Mouse (Mus musculus) spleen, adult 2 months (tissue): ENCODE results near the gene Mthfsd.

Source experiments
- CTCF ChIP-seq: fragments of 200-500 bp; IDR thresholded peaks from 2 replicates; pipeline ENCODE4 v1.5.1; 2011; ENCODE audit warnings: mild to moderate bottlenecking, inconsistent platforms; ENCODE audit not compliant: insufficient read depth, insufficient read length, insufficient replicate concordance; ENCODE audit errors: extremely low read depth
- POLR2A ChIP-seq: fragments of 200-500 bp; IDR thresholded peaks from 2 replicates; pipeline ENCODE4 v1.6.1; 2011; ENCODE audit warnings: low read depth, low read length, inconsistent platforms

DNA sequence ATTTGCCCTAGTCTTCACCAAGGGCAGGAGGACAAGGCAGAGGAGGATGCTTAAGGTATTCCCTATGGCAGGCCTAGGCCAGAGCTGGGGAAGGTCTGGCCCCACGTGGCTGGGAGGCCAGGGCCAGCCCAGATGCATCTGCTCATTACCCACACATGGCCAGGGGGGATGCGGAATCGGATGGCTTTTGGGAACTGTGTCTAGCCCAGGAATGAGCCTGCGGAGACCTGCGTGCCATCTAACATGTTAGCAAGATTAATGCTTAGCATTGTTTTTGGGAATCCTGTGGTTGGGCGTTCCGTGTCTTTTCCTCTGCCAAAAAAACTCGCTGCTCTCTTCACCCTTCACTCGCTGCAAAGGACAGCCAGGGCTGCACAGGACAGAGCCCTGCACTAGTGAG, 50.1 kb downstream of the Mthfsd start:
- no peak for TF ChIP-seq CTCF
- TF ChIP-seq POLR2A, result no peak
